Mouse (Mus musculus) lung, embryonic 16.5 days (tissue): ENCODE results near the gene 2310033P09Rik. TPM values are rescaled to one million over a fixed set of nuclear protein-coding genes. Genes with fewer than 3 reads are reported as not detected.

Experiments used
- ATAC-seq: fragments of 200-750 bp; cut with Nextera tagmentation; 2 replicates; pipeline ENCODE4 v1.8.0; 2017; ENCODE audit warnings: low read depth, mild to moderate bottlenecking, moderate library complexity
- H3K27ac ChIP-seq: fragments of 300-500 bp; sonication (generic); 2 replicates; pipeline ENCODE4 v1.5.1; 2014; ENCODE audit warnings: mild to moderate bottlenecking, control low read depth, low read length
- H3K27me3 ChIP-seq: fragments of 300-500 bp; sonication (generic); 2 replicates; pipeline ENCODE4 v1.6.1; 2014; ENCODE audit warnings: low read depth, low read length, mixed read lengths; ENCODE audit not compliant: control insufficient read depth, insufficient read depth
- H3K36me3 ChIP-seq: fragments of 300-500 bp; sonication (generic); 2 replicates; pipeline ENCODE4 v1.6.1; 2014; ENCODE audit warnings: low read length; ENCODE audit not compliant: control insufficient read depth, insufficient read depth
- H3K4me1 ChIP-seq: fragments of 300-500 bp; sonication (generic); replicated peaks from 2 replicates; pipeline ENCODE4 v1.6.1; 2014; ENCODE audit warnings: low read length, mixed read lengths; ENCODE audit not compliant: control insufficient read depth, insufficient read depth
- H3K4me2 ChIP-seq: fragments of 300-500 bp; sonication (generic); 2 replicates; pipeline ENCODE4 v1.6.1; 2014; ENCODE audit warnings: low read depth, low read length, control low read depth
- H3K4me3 ChIP-seq: fragments of 300-500 bp; sonication (generic); 2 replicates; pipeline ENCODE4 v1.5.1; 2014; ENCODE audit warnings: mild to moderate bottlenecking, low read length, control low read depth
- H3K9ac ChIP-seq: fragments of 300-500 bp; sonication (generic); 2 replicates; pipeline ENCODE4 v1.6.1; 2014; ENCODE audit warnings: low read length, control low read depth
- H3K9me3 ChIP-seq: fragments of 300-500 bp; sonication (generic); 2 replicates; pipeline ENCODE4 v1.6.1; 2016; ENCODE audit warnings: low read length; ENCODE audit not compliant: control insufficient read depth
- WGBS: fragments of 180-500 bp; shearing (Covaris S2); extraction: QIAGEN DNeasy Blood & Tissue Kit; methylation state at CpG from one replicate; pipeline ENCODE4 v1.1.7; 2014; 5-methylcytosine and 5-hydroxymethylcytosine counted together
- polyA plus RNA-seq: library from polyadenylated mRNA; unstranded; fragments of >200 nt; fragmentation: Nextera tagmentation; extraction: Ambion mirVana; gene quantifications from 2 replicates; pipeline ENCODE4 v1.2.1, GENCODE M21; 2015

2310033P09Rik gene
- polyA plus RNA-seq, 1 experiment from 2014 or later: 37.0 TPM

DNA sequence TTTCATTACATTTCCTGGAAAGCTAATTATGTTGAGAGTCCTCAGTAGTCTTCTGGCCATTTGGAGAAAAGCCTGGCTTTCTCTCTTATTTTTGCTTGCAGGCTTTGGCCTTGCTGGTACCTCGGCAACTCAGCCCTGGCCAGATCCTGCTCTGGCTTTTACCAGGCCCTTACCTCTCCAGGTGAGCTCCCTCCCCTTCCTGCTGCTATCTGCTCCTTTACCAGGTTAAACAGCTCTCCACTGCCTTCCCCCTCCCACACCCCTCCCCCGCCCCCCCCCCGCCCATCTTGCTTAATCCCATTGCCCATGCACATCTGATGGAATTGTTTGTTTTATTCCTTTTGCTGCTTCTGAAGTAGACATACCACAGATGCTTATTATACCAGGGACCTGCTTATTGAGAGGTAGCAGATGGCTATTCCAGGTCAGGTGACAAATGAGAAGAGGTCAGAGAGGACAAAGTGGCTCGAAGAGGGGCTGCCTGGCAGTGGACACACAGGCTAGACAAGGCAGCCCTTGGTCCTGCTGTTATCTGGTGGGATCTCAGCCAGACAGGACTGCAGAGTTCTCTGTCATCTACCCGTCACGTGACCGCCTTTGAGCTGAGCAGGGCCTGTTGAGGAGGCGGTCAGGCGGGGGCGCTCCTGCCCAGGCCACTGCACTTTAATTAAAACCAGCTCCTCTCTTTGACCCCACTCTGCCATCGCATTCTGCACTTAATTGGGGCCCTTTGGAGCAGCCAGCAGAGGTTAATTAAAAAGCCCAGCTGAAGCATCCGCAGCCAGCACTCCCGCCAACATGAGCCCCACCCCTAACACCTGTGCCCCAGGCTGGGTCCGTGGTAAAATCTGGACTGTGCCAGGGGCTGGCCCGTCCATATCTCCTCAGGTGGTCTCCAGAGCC is 30.7 kb downstream of the 2310033P09Rik start:
- peak; percentile 84 for ATAC-seq
- Histone ChIP-seq H3K9me3 (no peaks in the 10 kb centered on the region), H3K27ac (peak overlapping the region; percentile 28)

GRCm38 (mm10) chr11:59239428-59239785 is 31.3 kb downstream of the 2310033P09Rik start:
- no peak for ATAC-seq
- Histone ChIP-seq H3K27ac (no peak overlapping the region), H3K36me3 (no peaks in the 10 kb centered on the region), H3K9me3 (no peaks in the 10 kb centered on the region), H3K4me3 (no peak overlapping the region), H3K9ac (no peak overlapping the region), H3K4me2 (no peak overlapping the region), H3K4me1 (peaks cover 6% of the 10 kb centered on the region), H3K27me3 (no peaks in the 10 kb centered on the region; the same call in 1 of the 2 replicates)
- WGBS: 46% methylated on average over 4 of the region's 4 CpGs

More for the DNA sequence above, 30.7 kb downstream of the 2310033P09Rik start:
- 0 out of 2 replicates have a peak overlapping the region, but pooled peaks have one; percentile 5 for H3K9ac ChIP-seq
- no peak overlapping the region for H3K4me2 ChIP-seq
- no peaks in the 10 kb centered on the region for H3K36me3 ChIP-seq
- peaks cover 6% of the 10 kb centered on the region for H3K4me1 ChIP-seq
- no peak overlapping the region for H3K4me3 ChIP-seq
- WGBS: 4% methylated on average over 14 of the region's 15 CpGs
- no peaks in the 10 kb centered on the region; the same call in 1 of the 2 replicates for H3K27me3 ChIP-seq

DNA sequence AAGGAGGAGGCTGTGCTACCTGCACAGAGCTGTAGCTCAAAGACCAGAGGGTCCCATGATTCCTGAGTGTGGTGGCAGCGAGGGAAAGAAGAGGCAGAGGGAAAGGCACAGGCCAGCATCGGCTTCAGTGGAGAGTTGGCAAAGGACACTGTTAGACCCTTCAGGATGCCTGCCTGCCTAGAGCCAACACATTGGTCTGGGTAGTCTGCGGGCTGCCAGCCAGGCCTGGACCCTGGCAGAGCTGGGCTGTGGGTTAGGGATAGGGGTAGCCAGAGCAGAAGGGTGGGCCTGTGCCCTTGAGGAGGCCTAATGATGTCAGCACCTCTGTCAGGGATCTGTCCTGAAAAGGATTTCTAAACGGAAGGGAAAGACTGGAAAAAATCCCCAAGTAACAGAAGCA is 31.7 kb downstream of the 2310033P09Rik start:
- Histone ChIP-seq H3K4me1 (peaks cover 6% of the 10 kb centered on the region), H3K9ac (no peak overlapping the region), H3K4me2 (no peak overlapping the region), H3K4me3 (no peak overlapping the region), H3K27ac (no peak overlapping the region), H3K36me3 (no peaks in the 10 kb centered on the region), H3K27me3 (no peaks in the 10 kb centered on the region; the same call in 1 of the 2 replicates), H3K9me3 (no peaks in the 10 kb centered on the region)
- ATAC-seq: no peak
- WGBS: 69% methylated on average over 4 of the region's 4 CpGs

- no peak for ATAC-seq
- H3K4me1 ChIP-seq: peaks cover 6% of the 10 kb centered on the region
- H3K27me3 ChIP-seq: no peaks in the 10 kb centered on the region; the same call in 1 of the 2 replicates
- H3K36me3 ChIP-seq: no peaks in the 10 kb centered on the region
- no peak overlapping the region for H3K9ac ChIP-seq
- no peak overlapping the region for H3K27ac ChIP-seq
- WGBS: 18% methylated on average over 3 of the region's 3 CpGs
- no peaks in the 10 kb centered on the region for H3K9me3 ChIP-seq
- no peak overlapping the region for H3K4me3 ChIP-seq
- no peak overlapping the region for H3K4me2 ChIP-seq
Measured at GRCm38 (mm10) chr11:59241841-59242240, 33.7 kb downstream of the 2310033P09Rik start.

GRCm38 (mm10) chr11:59243856-59244255 is 35.7 kb downstream of the 2310033P09Rik start:
- Histone ChIP-seq H3K27me3 (no peaks in the 10 kb centered on the region; the same call in 1 of the 2 replicates), H3K9ac (no peak overlapping the region), H3K9me3 (no peaks in the 10 kb centered on the region), H3K4me1 (no peaks in the 10 kb centered on the region; the same call in 1 of the 2 replicates), H3K4me3 (no peak overlapping the region), H3K36me3 (no peaks in the 10 kb centered on the region), H3K4me2 (no peak overlapping the region), H3K27ac (no peak overlapping the region)
- ATAC-seq: no peak
- WGBS: 19% methylated on average over 6 of the region's 6 CpGs

- H3K36me3 ChIP-seq: no peaks in the 10 kb centered on the region
- H3K4me2 ChIP-seq: no peak overlapping the region
- H3K4me1 ChIP-seq: no peaks in the 10 kb centered on the region
- no peaks in the 10 kb centered on the region for H3K9me3 ChIP-seq
- WGBS: 53% methylated on average over 10 of the region's 10 CpGs
- ATAC-seq: no peak
- H3K9ac ChIP-seq: no peak overlapping the region
- H3K4me3 ChIP-seq: no peak overlapping the region
- H3K27me3 ChIP-seq: no peaks in the 10 kb centered on the region; the same call in 1 of the 2 replicates
- no peak overlapping the region for H3K27ac ChIP-seq
Measured at GRCm38 (mm10) chr11:59248101-59248500, 40.0 kb downstream of the 2310033P09Rik start.

DNA sequence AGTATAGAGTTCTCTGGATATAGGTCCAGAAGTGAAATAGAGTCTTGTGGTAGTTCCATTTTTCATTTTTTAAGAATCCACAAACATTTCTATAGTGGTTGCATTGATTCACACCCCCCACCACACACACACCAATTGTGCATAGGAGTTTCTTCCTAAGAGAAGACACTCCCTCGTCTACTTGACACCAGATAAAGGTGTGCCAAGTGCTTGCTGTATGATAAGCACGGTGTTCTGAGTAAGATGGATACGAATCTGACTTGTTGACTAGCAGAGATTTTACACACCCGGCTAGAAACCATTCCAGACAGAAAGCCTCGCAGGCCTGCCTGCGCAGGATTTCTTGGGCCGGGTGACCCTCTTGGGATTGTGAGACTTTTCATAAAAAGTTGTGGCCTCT is 51.5 kb downstream of the 2310033P09Rik start:
- no peaks in the 10 kb centered on the region for H3K9me3 ChIP-seq
- H3K27me3 ChIP-seq: peaks cover 6% of the 10 kb centered on the region; the same call in 1 of the 2 replicates
- H3K36me3 ChIP-seq: no peaks in the 10 kb centered on the region
- no peak for ATAC-seq
- H3K4me3 ChIP-seq: no peak overlapping the region
- H3K4me1 ChIP-seq: peaks cover 7% of the 10 kb centered on the region
- no peak overlapping the region for H3K27ac ChIP-seq
- H3K4me2 ChIP-seq: no peak overlapping the region
- 58% methylated on average over 7 of the region's 7 CpGs for WGBS
- H3K9ac ChIP-seq: no peak overlapping the region

Other genes starting within 250 kb of the 2310033P09Rik start
- gene Trim11, start 230.2 kb upstream of the 2310033P09Rik start, polyA plus RNA-seq: 21.9 and 23.2 TPM in 2 replicates
- 1.9 and 3.0 TPM in 2 replicates for gene Obscn, start 71.9 kb upstream of the 2310033P09Rik start, polyA plus RNA-seq
- 4.6 and 4.8 TPM in 2 replicates for gene Iba57, start 44.6 kb upstream of the 2310033P09Rik start, polyA plus RNA-seq
- gene Gjc2, start 25.1 kb upstream of the 2310033P09Rik start, polyA plus RNA-seq: 0.31 and 0.50 TPM in 2 replicates
- 127 and 129 TPM in 2 replicates for gene Guk1, start 16.1 kb upstream of the 2310033P09Rik start, polyA plus RNA-seq
- 83.1 and 84.8 TPM in 2 replicates for gene Mrpl55, start 5.8 kb upstream of the 2310033P09Rik start, polyA plus RNA-seq
- 725 and 739 TPM in 2 replicates for gene Arf1, start 19.9 kb downstream of the 2310033P09Rik start, polyA plus RNA-seq
- gene Wnt3a, start 82.4 kb downstream of the 2310033P09Rik start, polyA plus RNA-seq: 0.48 and 0.55 TPM in 2 replicates
- 3.9 and 4.1 TPM in 2 replicates for gene Wnt9a, start 98.6 kb downstream of the 2310033P09Rik start, polyA plus RNA-seq
- gene Prss38, start 167.3 kb downstream of the 2310033P09Rik start, polyA plus RNA-seq: not detected in 2 replicates
- 9.8 and 10.3 TPM in 2 replicates for gene Jmjd4, start 241.7 kb downstream of the 2310033P09Rik start, polyA plus RNA-seq
- gene Snap47, start 242.9 kb downstream of the 2310033P09Rik start, polyA plus RNA-seq: 92.9 and 94.0 TPM in 2 replicates